Mouse (Mus musculus) urinary bladder, adult 2 months (tissue): ENCODE measurements around the gene Cnot2. TPM values are rescaled to one million over a fixed set of nuclear protein-coding genes. Genes with fewer than 3 reads are reported as not detected.

ENCODE experiments used
- polyA plus RNA-seq: library from polyadenylated mRNA; depleted of rRNA; stranded (reverse); fragments of >200 nt; gene quantifications from 2 replicates; pipeline ENCODE4 v1.2.3, GENCODE M21; 2012; rRNA removed

Gene Cnot2
- polyA plus RNA-seq, 1 experiment = 60.0 TPM

Other genes starting within 250 kb of the Cnot2 start
- 3.3 and 3.9 TPM in 2 replicates for gene Kcnmb4, start 107.6 kb downstream of the Cnot2 start, polyA plus RNA-seq